Mouse (Mus musculus) forelimb bud, embryonic 11.5 days (tissue): ENCODE data around the gene Hrh1.

Source experiments
- DNase-seq: peaks from one replicate; pipeline ENCODE4 v3.0.0-alpha.2; 2012; ENCODE audit warnings: low read depth, low spot score

The Hrh1 gene

DNA sequence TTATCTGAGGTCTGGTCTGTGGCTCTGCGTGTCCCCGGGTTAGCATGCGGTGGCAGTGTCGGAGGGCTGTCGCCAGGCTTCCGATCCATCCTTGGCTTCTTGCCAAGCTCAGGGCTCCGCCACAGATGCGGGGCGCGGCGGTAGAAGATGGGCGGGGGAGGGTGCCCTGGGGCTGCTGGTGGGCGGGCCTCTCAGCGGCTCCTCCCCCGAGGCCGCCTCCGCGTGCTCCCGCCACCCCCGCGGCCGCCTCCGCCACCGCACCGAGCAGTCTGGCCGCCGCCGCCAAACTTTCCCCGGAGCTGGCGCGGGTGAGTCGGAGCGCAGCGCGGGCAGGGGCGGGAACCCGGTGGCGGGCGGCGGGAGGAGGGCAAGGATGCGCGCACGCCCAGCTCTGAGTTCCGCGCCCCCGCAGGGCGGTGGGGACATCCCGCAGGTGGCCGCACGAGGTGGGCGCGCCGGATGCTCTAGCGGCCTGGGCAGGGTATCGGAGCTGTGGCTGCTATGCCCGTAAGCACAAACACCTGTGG lies at the start of gene Hrh1:
Hrh1 (plus strand) TSS at position 246 of the 527 bp plus-strand sequence.
- peak; percentile 40 for DNase-seq

DNA sequence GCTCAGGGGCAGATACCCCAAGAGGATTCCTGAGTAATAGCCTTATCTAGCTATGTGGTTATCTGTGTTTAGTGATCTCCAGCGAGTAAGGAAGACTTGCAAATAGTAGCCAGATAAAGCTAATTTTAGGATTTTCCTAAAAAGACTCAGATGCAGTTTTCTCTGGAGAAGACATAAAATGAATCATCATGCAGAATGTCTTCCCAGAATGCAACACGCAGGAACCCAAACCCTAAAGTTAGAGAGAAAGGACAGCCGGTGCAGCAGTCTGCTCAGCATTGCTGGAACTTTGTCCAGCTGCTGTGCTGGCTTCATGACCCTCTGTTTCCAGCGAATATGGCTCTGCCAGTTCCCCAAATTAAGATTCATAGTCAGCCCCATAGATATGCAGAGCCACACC lies 43.1 kb upstream of the Hrh1 start:
- no peak for DNase-seq

DNA sequence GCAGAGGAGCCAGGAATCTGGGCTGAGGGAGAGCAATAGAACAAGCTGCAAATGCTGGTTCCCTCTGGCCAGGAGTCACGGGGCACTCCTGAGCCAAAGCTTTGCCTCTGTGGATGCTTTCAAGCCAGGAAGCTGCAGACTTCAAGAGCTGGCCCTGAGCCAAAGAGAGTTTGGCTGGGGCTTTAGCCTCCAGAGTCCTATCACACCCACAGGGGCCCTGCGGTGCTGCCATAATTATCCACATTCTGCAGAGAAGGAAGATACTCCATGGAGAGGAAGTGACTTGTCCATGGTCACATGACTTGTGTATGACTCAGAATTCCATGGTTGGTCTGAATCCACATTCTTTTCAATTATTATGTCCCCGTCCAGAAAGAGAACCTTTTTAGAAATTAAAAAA lies 39.6 kb upstream of the Hrh1 start:
- no peak for DNase-seq

DNA sequence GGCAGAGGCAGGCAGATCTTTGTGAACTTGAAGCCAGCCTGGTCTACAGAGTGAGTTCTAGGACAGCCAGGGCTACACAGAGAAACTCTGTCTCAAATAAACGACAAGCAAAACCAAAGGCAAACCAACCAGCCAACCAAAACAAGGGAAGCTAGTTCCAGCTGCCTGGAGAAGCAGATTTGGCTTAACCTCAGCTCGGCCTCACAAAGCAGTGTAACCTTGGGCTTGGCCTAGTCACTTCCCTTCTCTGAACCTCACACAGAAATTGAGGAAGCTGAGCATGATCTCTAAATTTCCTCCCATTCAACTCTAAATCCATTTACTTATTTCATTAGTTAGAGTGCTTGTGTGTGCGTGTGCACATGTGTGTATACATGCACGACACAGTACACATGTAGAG lies 35.4 kb upstream of the Hrh1 start:
- no peak for DNase-seq

DNA sequence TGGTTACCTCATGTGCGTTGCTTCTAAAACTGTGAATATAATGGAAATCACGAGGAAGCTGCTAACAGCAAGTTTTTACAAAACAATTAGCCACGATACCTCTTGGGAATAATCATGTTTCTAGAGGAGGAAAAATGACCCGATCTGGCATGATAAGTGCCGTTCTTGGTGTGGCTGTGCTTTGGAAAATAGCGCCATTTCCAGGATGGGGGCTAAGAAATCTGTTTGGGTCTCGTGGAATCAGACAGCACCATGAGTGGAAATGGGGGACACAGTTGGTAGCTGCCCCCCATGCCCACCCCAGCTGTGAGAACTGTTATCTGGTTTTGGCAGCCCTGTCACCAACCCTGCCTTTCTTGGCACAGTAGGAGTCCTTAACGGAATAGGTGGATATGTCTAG lies 34.0 kb upstream of the Hrh1 start:
- DNase-seq: no peak

DNA sequence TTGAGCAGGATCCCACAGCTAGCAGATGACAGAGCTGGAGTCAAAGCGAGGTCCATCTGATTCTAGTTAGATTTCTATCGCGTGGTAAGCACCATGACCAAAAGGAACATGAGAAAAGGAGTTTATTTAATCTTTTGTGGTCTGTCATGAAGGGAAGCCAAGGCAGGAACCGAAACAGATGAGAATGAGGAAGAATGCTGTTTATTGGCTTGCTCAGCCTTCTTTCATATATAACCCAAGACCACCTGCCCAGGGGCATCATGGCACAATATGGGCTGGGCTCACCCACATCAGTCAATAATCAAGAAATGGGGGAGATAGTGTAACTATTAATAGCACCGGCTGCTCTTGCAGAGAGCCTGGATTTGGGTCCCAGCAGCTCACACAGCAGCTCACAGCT lies 33.0 kb upstream of the Hrh1 start:
- DNase-seq: no peak

DNA sequence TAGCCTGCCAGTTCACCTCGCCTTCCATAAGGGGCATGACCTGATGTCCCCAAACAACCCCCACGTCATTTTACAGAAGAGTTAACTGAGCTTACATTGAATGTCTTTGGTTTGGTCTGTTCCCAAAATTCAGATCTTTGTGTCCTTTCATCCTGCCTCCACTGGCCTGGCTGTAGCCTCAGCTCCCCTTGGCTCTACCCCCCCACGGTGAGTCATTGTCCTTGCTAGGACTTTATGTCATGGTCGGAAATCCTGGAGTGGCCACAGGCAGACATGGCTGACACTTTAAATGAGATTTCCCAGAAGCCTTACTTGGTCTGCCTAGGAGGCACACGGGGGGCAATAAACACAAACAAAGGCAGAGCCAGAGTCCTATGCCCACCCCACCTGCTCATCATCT lies 31.5 kb upstream of the Hrh1 start:
- DNase-seq: no peak

DNA sequence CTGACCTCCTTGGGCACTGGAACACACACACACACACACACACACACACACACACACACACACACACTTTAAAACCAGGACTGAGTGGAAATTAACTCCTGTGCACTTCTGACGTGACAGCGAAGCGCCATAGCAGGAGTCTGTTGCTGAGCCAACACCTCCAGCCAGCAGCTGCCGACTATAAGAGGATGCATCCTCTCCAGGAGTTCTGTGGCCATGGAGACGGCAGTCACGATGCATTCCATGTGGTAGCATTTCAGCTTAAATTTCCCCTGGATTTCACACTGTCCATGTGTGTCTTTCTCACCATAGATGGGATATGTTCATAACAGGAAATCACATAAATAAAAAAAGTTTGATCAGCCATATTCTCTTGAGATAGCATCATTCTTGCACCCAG lies 30.1 kb upstream of the Hrh1 start:
- no peak for DNase-seq

DNA sequence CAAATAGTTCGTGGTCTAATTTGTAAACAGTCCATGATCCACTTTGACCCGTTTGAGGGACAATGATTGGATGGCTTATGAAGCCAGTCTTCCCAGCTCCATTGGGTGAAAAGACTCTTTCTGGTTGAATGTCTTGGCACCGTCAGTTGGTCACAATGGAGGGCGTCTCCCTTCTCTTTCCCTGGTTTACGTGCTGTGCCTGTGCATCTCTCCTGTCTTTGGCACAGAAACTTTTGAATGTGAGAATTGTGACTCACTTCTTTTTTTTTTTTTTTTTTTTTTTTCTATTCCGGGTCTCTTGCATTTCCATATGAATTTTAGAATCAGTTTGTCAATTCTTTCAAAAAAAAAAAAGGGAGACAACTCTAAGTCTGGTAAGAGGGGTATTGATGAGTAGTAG lies 29.5 kb upstream of the Hrh1 start:
- no peak for DNase-seq

DNA sequence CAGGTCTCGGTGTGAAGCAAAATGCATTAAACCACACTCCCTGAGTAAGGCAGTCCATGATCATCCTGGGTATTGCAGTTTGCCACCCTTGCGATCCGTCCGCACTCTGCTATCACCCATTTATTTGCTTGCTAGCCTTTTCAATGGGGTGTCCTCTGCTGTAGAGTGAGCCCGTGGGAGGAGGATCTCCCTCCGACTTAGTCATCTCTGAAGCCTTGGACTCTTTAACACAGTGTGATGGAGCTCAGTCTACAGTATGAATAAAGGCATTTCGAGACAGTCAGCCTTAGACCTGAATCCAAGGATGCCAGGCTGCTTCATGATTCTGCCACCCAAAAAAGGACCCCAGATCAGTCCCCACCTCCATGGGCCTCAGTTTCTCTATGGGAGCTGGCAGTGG lies 25.0 kb upstream of the Hrh1 start:
- DNase-seq: no peak

DNA sequence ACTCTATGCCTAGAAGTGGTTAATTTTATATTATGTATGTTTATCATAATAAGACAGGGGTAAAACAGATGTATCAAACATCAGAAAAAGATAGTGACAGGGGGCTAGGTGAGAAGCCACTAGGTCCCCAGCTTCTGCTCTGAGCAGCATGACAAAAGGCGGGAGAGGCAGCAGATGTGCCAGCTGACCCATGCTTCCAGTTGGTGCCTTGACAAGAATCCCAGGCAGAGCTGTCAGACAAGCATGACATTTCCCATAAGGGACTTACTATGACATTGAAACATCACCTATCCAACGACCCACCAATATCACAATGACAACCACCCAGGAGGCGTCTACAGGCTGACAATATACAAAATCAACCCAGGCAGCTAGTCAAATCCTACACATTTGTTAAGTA lies 16.9 kb upstream of the Hrh1 start:
- no peak for DNase-seq

DNA sequence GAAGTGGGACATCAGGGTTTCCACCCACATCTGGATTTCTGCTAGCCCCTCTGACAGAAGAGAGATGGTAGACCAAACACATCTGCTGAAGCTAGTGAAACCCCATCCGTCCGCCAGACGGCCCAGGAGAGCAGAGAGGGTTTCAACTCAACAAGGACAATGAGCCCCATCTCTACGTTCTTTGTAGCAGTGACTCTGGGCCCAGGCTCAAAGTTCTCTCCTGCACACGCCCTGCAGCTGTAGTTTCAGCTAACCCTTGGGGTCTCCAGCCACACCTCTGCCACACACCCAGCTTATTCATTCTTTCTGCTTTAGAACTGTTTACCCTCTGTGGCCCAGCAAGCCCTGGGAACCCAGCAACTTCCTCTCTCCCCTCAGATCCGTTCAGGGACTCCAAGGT lies 10.4 kb upstream of the Hrh1 start:
- no peak for DNase-seq

DNA sequence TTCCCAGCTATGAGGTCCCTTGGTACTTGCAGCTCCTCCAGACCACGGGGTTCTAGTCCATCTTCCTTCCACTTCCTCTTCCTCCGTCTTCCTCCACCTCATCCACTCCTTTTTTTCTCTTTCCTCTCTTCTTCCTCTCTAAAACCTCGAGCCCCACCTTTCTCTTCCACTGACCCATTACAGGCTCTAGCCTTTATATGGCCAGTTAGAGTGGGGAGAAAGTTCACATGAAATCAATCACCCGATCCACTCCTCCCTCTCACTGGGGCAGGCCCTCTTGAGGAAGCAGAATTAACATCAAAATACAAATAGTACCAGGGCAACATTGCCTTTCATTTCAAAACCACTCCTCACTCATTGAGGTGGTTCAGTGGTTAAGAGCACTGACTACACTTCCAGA lies 9.9 kb upstream of the Hrh1 start:
- no peak for DNase-seq

DNA sequence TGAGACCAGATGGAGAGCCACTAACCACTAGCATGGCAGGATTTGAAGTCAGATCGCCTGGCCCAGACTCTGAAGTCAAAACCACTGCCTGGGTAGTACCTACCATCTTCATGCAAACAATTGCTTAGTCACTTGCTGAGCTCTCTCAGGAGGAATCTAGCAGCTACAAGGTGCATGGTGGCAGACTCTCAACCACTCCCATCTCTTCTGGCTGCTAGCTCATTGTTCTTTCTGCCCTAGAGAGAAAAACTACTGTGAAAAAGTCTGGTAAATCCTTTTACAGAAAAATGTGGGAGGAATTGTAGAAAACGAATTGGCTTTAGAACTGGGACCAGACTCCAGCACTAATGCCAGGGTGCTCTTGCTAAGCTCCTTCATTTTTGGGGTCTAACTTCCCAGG lies 7.6 kb upstream of the Hrh1 start:
- DNase-seq: no peak

DNA sequence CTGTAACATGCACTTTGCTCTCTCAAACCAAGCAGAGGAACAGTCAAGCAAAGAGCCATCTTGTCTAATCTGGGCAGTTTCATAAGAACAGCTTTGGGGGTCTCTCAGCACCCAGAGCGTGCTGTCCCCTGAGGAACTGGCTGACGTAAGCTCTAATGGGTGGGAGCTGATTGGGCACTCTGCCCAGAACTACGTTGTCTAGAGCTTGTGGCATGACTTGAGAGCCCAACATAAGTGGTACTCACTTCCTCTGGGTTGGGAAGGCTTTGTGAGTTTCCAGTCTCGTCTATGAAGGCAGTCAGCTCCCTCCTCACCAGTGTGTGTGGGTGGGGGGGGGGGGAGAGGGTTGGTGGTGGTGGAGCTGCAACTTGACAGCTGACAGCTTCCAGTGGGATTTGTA lies 2.8 kb upstream of the Hrh1 start:
- no peak for DNase-seq

DNA sequence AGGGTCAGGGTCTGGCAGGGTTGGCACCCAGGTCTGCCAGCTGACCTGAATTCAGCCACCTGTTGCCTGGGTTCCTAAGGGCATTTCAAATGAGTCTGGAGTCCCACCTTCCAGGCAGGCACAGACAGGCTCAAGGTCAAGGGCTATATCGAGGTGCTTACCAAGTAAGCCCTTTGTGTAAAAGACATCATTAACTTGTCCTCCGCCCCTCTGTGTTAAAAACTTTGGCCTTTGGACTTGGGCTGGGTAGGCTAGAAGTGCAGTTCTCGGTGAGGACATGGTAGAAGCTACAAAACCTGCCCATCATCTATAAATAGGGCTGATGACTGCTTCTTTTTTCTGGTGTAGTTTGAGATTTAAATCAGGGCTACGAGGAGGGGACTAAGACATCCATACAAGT lies 1.1 kb upstream of the Hrh1 start:
- DNase-seq: no peak

DNA sequence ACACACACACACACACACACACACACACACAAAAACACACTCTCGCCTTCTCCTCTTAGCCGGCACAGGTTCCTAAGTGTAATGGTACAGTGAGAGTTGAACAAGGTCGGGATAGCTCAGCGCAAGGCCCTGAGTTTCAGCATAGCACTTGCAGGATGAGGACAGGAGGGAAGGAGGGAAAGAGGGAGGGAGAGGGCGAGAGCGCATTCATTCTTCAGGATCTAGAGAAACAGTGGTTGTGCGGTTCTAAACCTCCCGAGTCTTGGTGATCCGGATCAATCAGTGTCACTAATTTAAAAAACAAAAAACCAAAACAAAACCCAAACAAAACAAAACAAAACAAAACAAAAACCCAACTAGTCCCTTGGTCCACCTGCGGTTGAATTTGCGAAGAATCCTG lies 456 bp upstream of the Hrh1 start:
- DNase-seq: no peak

DNA sequence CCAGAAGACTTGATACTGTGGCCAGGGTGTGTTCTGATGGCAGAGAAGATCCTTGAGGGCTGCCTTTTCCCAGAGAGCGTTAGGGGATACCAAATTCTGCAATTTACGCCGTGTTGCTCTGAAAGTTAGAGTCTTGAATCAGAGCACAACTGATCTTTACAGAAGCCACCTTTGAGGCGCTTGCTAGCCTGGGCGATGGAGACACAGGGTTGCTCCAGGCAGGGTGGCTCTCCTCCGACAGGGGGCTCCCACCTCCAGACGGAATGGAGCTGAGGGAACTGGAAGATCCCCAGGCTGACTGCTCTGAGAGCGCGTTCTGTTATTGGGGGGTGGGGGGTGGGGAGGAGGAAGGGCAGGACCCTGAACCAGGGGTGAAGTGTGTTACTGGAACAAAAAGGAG lies 890 bp downstream of the Hrh1 start:
- DNase-seq: no peak

DNA sequence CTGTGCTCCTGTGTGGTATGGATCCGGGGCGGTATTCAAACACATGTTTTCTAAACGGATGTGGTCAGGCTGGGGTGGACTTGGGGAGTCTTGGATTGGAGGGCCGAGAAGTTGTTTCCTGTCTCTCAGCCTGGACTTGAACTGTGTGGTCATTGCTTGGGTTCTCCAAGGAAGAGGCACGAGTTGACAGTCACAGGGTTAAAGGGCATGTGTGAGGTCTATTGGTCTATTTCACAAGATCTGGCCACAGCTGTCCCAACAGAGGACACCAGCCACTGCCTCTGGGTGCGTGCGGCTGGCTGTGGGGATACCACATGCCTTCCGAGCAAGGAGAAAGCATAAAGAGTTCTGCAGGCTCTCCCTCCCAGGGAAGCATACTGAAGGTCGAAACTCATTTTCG lies 2.7 kb downstream of the Hrh1 start:
- no peak for DNase-seq

DNA sequence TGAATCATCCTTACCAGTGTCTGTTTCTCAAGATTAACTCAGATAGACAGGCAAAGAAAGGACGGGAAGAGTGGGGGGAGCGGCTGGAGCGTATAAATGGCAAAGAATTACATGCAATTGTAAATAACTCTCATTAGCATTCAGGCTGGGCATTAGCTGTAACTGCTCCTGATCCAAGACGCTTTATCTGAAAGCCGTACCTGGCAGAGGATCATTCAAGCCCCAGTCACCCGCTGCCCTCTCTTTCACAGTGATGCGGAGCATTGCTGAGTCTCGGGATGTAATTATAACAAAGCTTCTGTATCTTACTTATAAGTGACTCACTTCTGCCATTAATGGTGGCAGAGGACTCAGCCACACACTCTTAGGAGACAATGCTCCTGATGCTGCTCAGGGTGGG lies 3.1 kb downstream of the Hrh1 start:
- no peak for DNase-seq

DNA sequence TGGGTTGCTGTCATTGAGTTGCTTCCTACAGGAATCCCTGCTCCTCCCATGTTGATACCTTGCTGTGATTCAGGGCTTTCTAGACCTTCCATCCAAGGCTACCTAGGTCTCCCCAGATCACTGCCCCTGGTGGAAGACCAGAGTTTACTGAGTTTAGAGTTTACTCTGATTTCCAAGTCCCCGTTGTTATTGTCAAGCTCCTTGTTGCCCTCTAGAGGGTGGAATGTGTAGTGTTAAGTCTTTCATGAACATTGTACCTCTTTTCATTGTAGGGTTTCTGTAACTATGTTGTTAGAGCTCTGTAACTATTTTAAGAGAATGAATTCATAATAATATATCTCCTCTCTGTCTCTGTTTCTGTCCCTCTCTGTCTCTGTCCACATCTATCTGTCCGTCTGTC lies 4.4 kb downstream of the Hrh1 start:
- no peak for DNase-seq

DNA sequence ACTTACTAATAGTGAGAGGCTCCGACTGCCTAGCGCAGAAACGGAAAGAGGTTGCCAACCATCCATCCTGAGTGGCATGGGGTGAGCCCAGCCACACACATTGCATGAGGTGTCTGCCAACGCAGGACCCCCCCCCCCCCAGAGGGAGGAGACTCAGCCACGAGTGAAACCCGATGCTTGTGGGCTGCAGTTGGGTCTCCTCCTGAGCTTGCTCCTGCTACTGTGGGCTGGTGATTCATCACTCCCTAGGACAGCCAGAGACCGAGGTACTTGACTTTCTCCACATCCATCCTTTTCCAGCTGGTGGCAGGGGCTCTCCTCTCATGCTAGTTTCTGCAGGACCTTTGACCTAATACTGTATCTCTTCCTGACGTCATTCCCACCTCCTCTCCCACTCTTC lies 5.9 kb downstream of the Hrh1 start:
- no peak for DNase-seq

DNA sequence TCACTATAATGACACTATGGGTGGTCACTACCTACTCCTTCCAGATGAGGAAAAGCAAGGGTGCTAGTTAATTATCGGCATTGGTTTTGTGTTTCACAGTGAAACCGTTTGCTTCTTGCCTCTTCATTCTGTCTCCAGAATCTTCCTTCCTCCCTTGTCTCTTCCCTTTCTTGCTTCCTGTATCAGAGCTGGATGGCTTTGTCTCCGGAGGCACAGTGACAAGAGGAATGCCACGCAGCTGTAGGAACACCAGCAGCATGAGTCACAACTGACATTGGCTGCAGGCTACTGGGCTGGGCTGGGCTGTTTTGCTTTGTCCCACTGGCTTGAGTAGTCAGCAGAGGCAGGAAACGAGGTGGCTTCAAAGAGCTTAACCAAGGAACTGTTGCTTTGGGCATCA lies 6.4 kb downstream of the Hrh1 start:
- DNase-seq: no peak

DNA sequence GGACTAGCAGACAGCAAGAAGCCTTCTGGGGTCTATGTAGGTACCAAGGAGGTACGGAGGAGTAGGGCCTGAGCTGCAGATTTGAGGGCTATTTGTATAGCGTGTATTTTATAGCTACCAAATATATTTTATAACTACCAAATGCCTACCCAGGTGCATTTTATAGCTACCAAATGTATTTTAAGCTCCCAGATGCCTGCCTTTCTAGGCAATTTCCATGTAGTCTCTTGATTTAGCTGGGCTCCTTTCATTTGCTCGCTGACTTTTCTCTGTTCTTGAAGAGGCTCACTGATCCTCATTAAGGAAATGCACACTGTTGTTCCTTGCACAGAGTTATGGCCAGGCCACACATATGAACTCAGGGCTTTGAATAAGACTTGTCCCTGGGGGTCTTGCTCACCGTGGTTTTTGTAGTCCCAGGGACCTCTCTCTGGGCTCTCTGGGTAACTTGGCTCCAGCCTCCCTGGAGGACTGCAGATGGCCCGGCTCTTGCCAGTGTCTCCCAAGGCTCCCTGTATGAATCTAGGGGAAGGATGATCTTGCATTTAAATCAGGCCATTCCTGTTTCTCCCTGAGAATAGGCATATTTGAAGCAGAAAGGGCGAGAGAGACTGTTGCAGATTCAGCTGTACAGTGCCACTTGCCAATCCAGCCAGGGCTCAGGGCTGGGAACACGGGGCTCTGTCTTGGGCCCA lies 7.2 kb downstream of the Hrh1 start:
- DNase-seq: no peak
